Mouse (Mus musculus): ENCODE measurements around the gene Ablim2.

GRCm38 (mm10) chr5:35762850-35763249, 5.2 kb downstream of the Ablim2 start:
- no peak for TF ChIP-seq CTCF (IDR thresholded peaks at IDR 0.05; ENCODE audit: borderline replicate concordance, control insufficient read depth, extremely low read depth, insufficient read depth, low read length, poor library complexity)
- no peak for TF ChIP-seq POLR2A (IDR thresholded peaks at IDR 0.05; ENCODE audit: control insufficient read depth, extremely low read depth, insufficient read depth, low read length, poor library complexity)
